Mouse (Mus musculus): ENCODE measurements around the gene Asxl1.
A peak's percentile ranks its signal among the peaks of the same experiment; 100 is the strongest.

Asxl1 gene

GRCm38 (mm10) chr2:153345454-153346220 lies at the start of gene Asxl1:
Gene Asxl1 (plus strand): TSS chr2:153345829.
- peak; percentile 97 to 99 for DNase-seq

- DNase-seq, result no peak
Observed at GRCm38 (mm10) chr2:153297771-153298170, 47.9 kb upstream of the Asxl1 start.

- DNase-seq, result no peak
Observed at GRCm38 (mm10) chr2:153298460-153298859, 47.2 kb upstream of the Asxl1 start.

GRCm38 (mm10) chr2:153298863-153299262 lies 46.8 kb upstream of the Asxl1 start:
- no peak for DNase-seq

- DNase-seq, result no peak
Observed at GRCm38 (mm10) chr2:153301123-153301522, 44.5 kb upstream of the Asxl1 start.

GRCm38 (mm10) chr2:153305240-153305639 lies 40.4 kb upstream of the Asxl1 start:
- peak in 1 of 2 experiments; percentile 55 for DNase-seq

GRCm38 (mm10) chr2:153308586-153308985 lies 37.0 kb upstream of the Asxl1 start:
- no peak for DNase-seq

GRCm38 (mm10) chr2:153309106-153309505 lies 36.5 kb upstream of the Asxl1 start:
- no peak for DNase-seq

GRCm38 (mm10) chr2:153310228-153310627 lies 35.4 kb upstream of the Asxl1 start:
- DNase-seq, result peak in 1 of 2 experiments; percentile 42

- no peak for DNase-seq
Observed at GRCm38 (mm10) chr2:153312884-153313283, 32.7 kb upstream of the Asxl1 start.

- DNase-seq, result no peak
Observed at GRCm38 (mm10) chr2:153318408-153318807, 27.2 kb upstream of the Asxl1 start.

GRCm38 (mm10) chr2:153319036-153319643 lies 26.5 kb upstream of the Asxl1 start:
- no peak for DNase-seq

- DNase-seq, result no peak
Observed at GRCm38 (mm10) chr2:153325706-153326376, 19.8 kb upstream of the Asxl1 start.

- no peak for DNase-seq
Observed at GRCm38 (mm10) chr2:153332271-153332670, 13.4 kb upstream of the Asxl1 start.

GRCm38 (mm10) chr2:153332981-153333380 lies 12.6 kb upstream of the Asxl1 start:
- DNase-seq, result peak in 1 of 2 experiments; percentile 37

GRCm38 (mm10) chr2:153333822-153334232 lies 11.8 kb upstream of the Asxl1 start:
- peak; percentile 48 to 58 for DNase-seq

GRCm38 (mm10) chr2:153334281-153334680 lies 11.3 kb upstream of the Asxl1 start:
- no peak for DNase-seq

- no peak for DNase-seq
Observed at GRCm38 (mm10) chr2:153336117-153336516, 9.5 kb upstream of the Asxl1 start.

GRCm38 (mm10) chr2:153338361-153339350 lies 7.0 kb upstream of the Asxl1 start:
- DNase-seq, result no peak

- no peak for DNase-seq
Observed at GRCm38 (mm10) chr2:153342166-153342565, 3.5 kb upstream of the Asxl1 start.

GRCm38 (mm10) chr2:153342602-153343001 lies 3.0 kb upstream of the Asxl1 start:
- DNase-seq, result no peak

GRCm38 (mm10) chr2:153343191-153343590 lies 2.4 kb upstream of the Asxl1 start:
- no peak for DNase-seq
